Mouse (Mus musculus): ENCODE results near the gene Vmn1r17. TPM values are rescaled to one million over a fixed set of nuclear protein-coding genes. Genes with fewer than 3 reads are reported as not detected.

Gene Vmn1r17
- total and polyA plus RNA-seq, 3 experiments = not detected

DNA sequence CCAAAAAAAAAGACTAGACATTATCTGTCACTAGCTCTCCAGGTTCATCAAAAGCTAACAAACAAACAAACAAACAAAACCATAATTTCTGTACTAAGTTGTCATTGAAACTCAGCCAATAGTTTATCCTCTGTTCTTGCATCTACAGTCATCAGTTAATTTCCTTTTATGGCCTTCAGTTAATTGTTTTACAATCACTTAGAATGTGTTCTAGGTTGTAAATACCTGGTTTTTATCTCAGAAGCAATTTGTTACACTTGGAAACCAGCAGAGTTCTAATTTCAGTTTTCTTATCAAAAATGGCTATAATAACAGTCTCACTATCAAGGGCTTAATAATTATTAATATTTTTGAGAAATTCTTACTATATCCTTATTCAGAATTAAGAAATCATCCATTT lies 37.4 kb downstream of the Vmn1r17 start:
- no peak for DNase-seq (ENCODE audit: low read depth, low spot score)
- no peak overlapping the region for H3K27ac ChIP-seq (ENCODE audit: control insufficient read depth, low read depth, low read length)

More for the DNA sequence above, 37.4 kb downstream of the Vmn1r17 start:
- Histone ChIP-seq H3K9ac (ENCODE audit: control insufficient read depth, low read depth, low read length, poor library complexity, severe bottlenecking) (no peak overlapping the region), H3K36me3 (ENCODE audit: control insufficient read depth in 1 of 2, insufficient read depth in 2 of 2, low read length in 2 of 2) (no peaks in the 10 kb centered on the region), H3K27me3 (ENCODE audit: control insufficient read depth in 1 of 2, insufficient read depth in 2 of 2, low read length in 2 of 2) (no peaks in the 10 kb centered on the region), H3K4me1 (ENCODE audit: control insufficient read depth in 1 of 2, insufficient read depth in 2 of 2, low read length in 2 of 2) (no peaks in the 10 kb centered on the region), H3K9me3 (replicated peaks; ENCODE audit: insufficient read depth, low read length) (no peaks in the 10 kb centered on the region), H3K79me2 (ENCODE audit: control insufficient read depth, insufficient read depth, low read length, poor library complexity) (no peaks in the 10 kb centered on the region), H3K4me3 (ENCODE audit: control insufficient read depth in 1 of 2, insufficient read depth in 1 of 2, low read depth in 2 of 2, low read length in 2 of 2) (no peak overlapping the region)
- TF ChIP-seq ZC3H11A (IDR thresholded peaks at IDR 0.05; ENCODE audit: low read depth, low read length) (no peak), MYB (IDR thresholded peaks at IDR 0.05; ENCODE audit: low read depth, low read length) (no peak), SMC3 (IDR thresholded peaks at IDR 0.05; ENCODE audit: low read depth, low read length) (no peak), ELF1 (IDR thresholded peaks at IDR 0.05; ENCODE audit: low read depth, low read length) (no peak), TAL1 (IDR thresholded peaks at IDR 0.05; ENCODE audit: low read length) (no peak), RAD21 (IDR thresholded peaks at IDR 0.05; ENCODE audit: low read depth, low read length) (no peak), ZKSCAN1 (IDR thresholded peaks at IDR 0.05; ENCODE audit: low read depth, low read length) (no peak), SIN3A (IDR thresholded peaks at IDR 0.05; ENCODE audit: low read length) (no peak), MXI1 (IDR thresholded peaks at IDR 0.05; ENCODE audit: low read depth, low read length) (no peak), ETS1 (IDR thresholded peaks at IDR 0.05; ENCODE audit: low read depth, low read length) (no peak), EP300 (IDR thresholded peaks at IDR 0.05; ENCODE audit: low read depth in 1 of 2, low read length in 2 of 2) (no peak), JUND (IDR thresholded peaks at IDR 0.05; ENCODE audit: low read depth, low read length) (no peak), BHLHE40 (IDR thresholded peaks at IDR 0.05; ENCODE audit: borderline replicate concordance, low read depth, low read length) (no peak), KAT2A (conservative IDR thresholded peaks at IDR 0.05; ENCODE audit: low read depth, low read length) (no peak)

Other genes with a start within 250 kb of the Vmn1r17 start
- not detected in 2 replicates for gene Vmn1r11, start 230.3 kb downstream of the Vmn1r17 start, total RNA-seq (2012; rRNA removed)
- gene Vmn1r11, start 230.3 kb downstream of the Vmn1r17 start, polyA plus RNA-seq (2012; ENCODE audit: insufficient read depth in 1 of 2, insufficient read length in 2 of 2, low read depth in 1 of 2, low replicate concordance in 2 of 2, missing spikeins in 1 of 2) = not detected
- gene Vmn1r12, start 206.8 kb downstream of the Vmn1r17 start, total RNA-seq (2012; rRNA removed) = not detected in 2 replicates
- gene Vmn1r12, start 206.8 kb downstream of the Vmn1r17 start, polyA plus RNA-seq (2012; ENCODE audit: insufficient read depth in 1 of 2, insufficient read length in 2 of 2, low read depth in 1 of 2, low replicate concordance in 2 of 2, missing spikeins in 1 of 2) = not detected
- gene Vmn1r13, start 160.4 kb downstream of the Vmn1r17 start, total RNA-seq (2012; rRNA removed) = not detected in 2 replicates
- gene Vmn1r13, start 160.4 kb downstream of the Vmn1r17 start, polyA plus RNA-seq (2012; ENCODE audit: insufficient read depth in 1 of 2, insufficient read length in 2 of 2, low read depth in 1 of 2, low replicate concordance in 2 of 2, missing spikeins in 1 of 2) = under 1 TPM in 1 of 2 experiments, not detected in 1; 0.06 TPM
- not detected in 2 replicates for gene Vmn1r14, start 132.0 kb downstream of the Vmn1r17 start, total RNA-seq (2012; rRNA removed)
- gene Vmn1r14, start 132.0 kb downstream of the Vmn1r17 start, polyA plus RNA-seq (2012; ENCODE audit: insufficient read depth in 1 of 2, insufficient read length in 2 of 2, low read depth in 1 of 2, low replicate concordance in 2 of 2, missing spikeins in 1 of 2) = not detected
- not detected in 2 replicates for gene Vmn1r15, start 105.8 kb downstream of the Vmn1r17 start, total RNA-seq (2012; rRNA removed)
- under 1 TPM in 1 of 2 experiments, not detected in 1; 0.77 TPM for gene Vmn1r15, start 105.8 kb downstream of the Vmn1r17 start, polyA plus RNA-seq (2012; ENCODE audit: insufficient read depth in 1 of 2, insufficient read length in 2 of 2, low read depth in 1 of 2, low replicate concordance in 2 of 2, missing spikeins in 1 of 2)
- gene Vmn1r16, start 34.2 kb downstream of the Vmn1r17 start, total RNA-seq (2012; rRNA removed) = not detected in 2 replicates
- not detected for gene Vmn1r16, start 34.2 kb downstream of the Vmn1r17 start, polyA plus RNA-seq (2012; ENCODE audit: insufficient read depth in 1 of 2, insufficient read length in 2 of 2, low read depth in 1 of 2, low replicate concordance in 2 of 2, missing spikeins in 1 of 2)
- gene Vmn1r18, start 32.1 kb upstream of the Vmn1r17 start, total RNA-seq (2012; rRNA removed) = not detected in 2 replicates
- under 1 TPM in 1 of 2 experiments, not detected in 1; under 0.01 TPM for gene Vmn1r18, start 32.1 kb upstream of the Vmn1r17 start, polyA plus RNA-seq (2012; ENCODE audit: insufficient read depth in 1 of 2, insufficient read length in 2 of 2, low read depth in 1 of 2, low replicate concordance in 2 of 2, missing spikeins in 1 of 2)
- gene Vmn1r19, start 40.1 kb upstream of the Vmn1r17 start, total RNA-seq (2012; rRNA removed) = not detected in 2 replicates
- gene Vmn1r19, start 40.1 kb upstream of the Vmn1r17 start, polyA plus RNA-seq (2012; ENCODE audit: insufficient read depth in 1 of 2, insufficient read length in 2 of 2, low read depth in 1 of 2, low replicate concordance in 2 of 2, missing spikeins in 1 of 2) = not detected
- gene Vmn1r20, start 65.2 kb upstream of the Vmn1r17 start, total RNA-seq (2012; rRNA removed) = not detected in 2 replicates
- not detected for gene Vmn1r20, start 65.2 kb upstream of the Vmn1r17 start, polyA plus RNA-seq (2012; ENCODE audit: insufficient read depth in 1 of 2, insufficient read length in 2 of 2, low read depth in 1 of 2, low replicate concordance in 2 of 2, missing spikeins in 1 of 2)
- 1.5 and 2.1 TPM in 2 replicates for gene Ppm1k, start 171.7 kb upstream of the Vmn1r17 start, total RNA-seq (2012; rRNA removed)
- gene Ppm1k, start 171.7 kb upstream of the Vmn1r17 start, polyA plus RNA-seq (2012; ENCODE audit: insufficient read depth in 1 of 2, insufficient read length in 2 of 2, low read depth in 1 of 2, low replicate concordance in 2 of 2, missing spikeins in 1 of 2) = 1 to 10 TPM in 1 of 2 experiments, not detected in 1; 1.3 TPM
- 2.0 and 2.4 TPM in 2 replicates for gene Herc6, start 217.3 kb upstream of the Vmn1r17 start, total RNA-seq (2012; rRNA removed)
- 1 to 10 TPM in 1 of 2 experiments, not detected in 1; 5.1 TPM for gene Herc6, start 217.3 kb upstream of the Vmn1r17 start, polyA plus RNA-seq (2012; ENCODE audit: insufficient read depth in 1 of 2, insufficient read length in 2 of 2, low read depth in 1 of 2, low replicate concordance in 2 of 2, missing spikeins in 1 of 2)

Data from MEL (cell line).